Comparison of ENCODE assay signal across 1 mouse cellular context in genomic region chr17:27501331-27502251, GRCm38 (mm10).
TF ChIP-seq lines count a peak whose summit lies in the region.

No protein-coding gene starts in this region.

TF ChIP-seq in CH12.LX, 34 proteins besides CTCF, POLR2A, EP300 and RAD21 (continued from another document):
- no peak for TF ChIP-seq E2F4 (IDR thresholded peaks at IDR 0.05; ENCODE audit: insufficient replicate concordance, low read depth, low read length)
- peak; percentile 83 for TF ChIP-seq ZNF384 (IDR thresholded peaks at IDR 0.05; ENCODE audit: low read depth, low read length)
- TF ChIP-seq UBTF (IDR thresholded peaks at IDR 0.05; ENCODE audit: low read depth, low read length): no peak
- no peak for TF ChIP-seq MXI1 (IDR thresholded peaks at IDR 0.05; ENCODE audit: low read depth, low read length)
- no peak for TF ChIP-seq MYC (IDR thresholded peaks at IDR 0.05; ENCODE audit: low read depth, low read length)
- TF ChIP-seq CHD1 (IDR thresholded peaks at IDR 0.05; ENCODE audit: low read depth, low read length): no peak
- TF ChIP-seq MAX (IDR thresholded peaks at IDR 0.05; ENCODE audit: low read length): no peak
- no peak for TF ChIP-seq TCF12 (IDR thresholded peaks at IDR 0.05; ENCODE audit: low read depth, low read length)
- no peak; the same call in 1 of the 2 replicates for TF ChIP-seq MEF2A (IDR thresholded peaks at IDR 0.05; ENCODE audit: borderline replicate concordance, low read depth, low read length)
- TF ChIP-seq POLR2AphosphoS2 (IDR thresholded peaks at IDR 0.05; ENCODE audit: low read depth, low read length): no peak
- no peak for TF ChIP-seq ZKSCAN1 (IDR thresholded peaks at IDR 0.05; ENCODE audit: borderline replicate concordance, low read depth, low read length)
- TF ChIP-seq IRF4 (IDR thresholded peaks at IDR 0.05; ENCODE audit: low read depth, low read length): peak; percentile 29; the same call in 1 of the 2 replicates
- TF ChIP-seq ZMIZ1 (IDR thresholded peaks at IDR 0.05; ENCODE audit: low read depth, low read length): no peak
- peak; percentile 6; the same call in 1 of the 2 replicates for TF ChIP-seq BHLHE40 (IDR thresholded peaks at IDR 0.05; ENCODE audit: low read depth, low read length)
- no peak for TF ChIP-seq GABPA (IDR thresholded peaks at IDR 0.05; ENCODE audit: insufficient replicate concordance, low read depth, low read length)
- TF ChIP-seq NELFE (IDR thresholded peaks at IDR 0.05; ENCODE audit: low read depth, low read length): no peak
- no peak for TF ChIP-seq SMC3 (IDR thresholded peaks at IDR 0.05; ENCODE audit: low read depth, low read length)
- TF ChIP-seq USF1 (IDR thresholded peaks at IDR 0.05; ENCODE audit: low read depth, low read length): no peak
- TF ChIP-seq PAX5 (IDR thresholded peaks at IDR 0.05; ENCODE audit: low read length): no peak
- TF ChIP-seq RCOR1 (conservative IDR thresholded peaks at IDR 0.05; ENCODE audit: low read depth, low read length): no peak
- peak; percentile 94 for TF ChIP-seq MAZ (IDR thresholded peaks at IDR 0.05; ENCODE audit: low read depth, low read length)
- TF ChIP-seq NRF1 (IDR thresholded peaks at IDR 0.05; ENCODE audit: low read depth, low read length): no peak
